Mouse (Mus musculus) left cerebral cortex, adult 11 months (tissue): ENCODE measurements around the gene Gm20388.
"Not testable (repeated sequence)": the region's sequence is repeated elsewhere in the genome, so short reads cannot be mapped to it uniquely, and the experiment has no call there.

Source experiments
- DNase-seq: peaks from one replicate; pipeline ENCODE4 v3.0.0; 2022; ENCODE audit warnings: low spot score

Gene Gm20388

GRCm38 (mm10) chr8:121578676-121579451, 1668.2 kb downstream of the Gm20388 start, which contains the start of gene Fbxo31:
TSS of gene Fbxo31 (minus strand) at chr8:121578806.
- peak; percentile 86 for DNase-seq

- DNase-seq, result no peak
Measured at GRCm38 (mm10) chr8:121580465-121580864, 1669.8 kb downstream of the Gm20388 start.

- DNase-seq, result no peak
Measured at GRCm38 (mm10) chr8:121583653-121584052, 1673.0 kb downstream of the Gm20388 start.

GRCm38 (mm10) chr8:121584730-121585129, 1674.1 kb downstream of the Gm20388 start:
- DNase-seq, result no peak

GRCm38 (mm10) chr8:121585159-121585825, 1674.7 kb downstream of the Gm20388 start:
- peak; percentile 100 for DNase-seq

DNA sequence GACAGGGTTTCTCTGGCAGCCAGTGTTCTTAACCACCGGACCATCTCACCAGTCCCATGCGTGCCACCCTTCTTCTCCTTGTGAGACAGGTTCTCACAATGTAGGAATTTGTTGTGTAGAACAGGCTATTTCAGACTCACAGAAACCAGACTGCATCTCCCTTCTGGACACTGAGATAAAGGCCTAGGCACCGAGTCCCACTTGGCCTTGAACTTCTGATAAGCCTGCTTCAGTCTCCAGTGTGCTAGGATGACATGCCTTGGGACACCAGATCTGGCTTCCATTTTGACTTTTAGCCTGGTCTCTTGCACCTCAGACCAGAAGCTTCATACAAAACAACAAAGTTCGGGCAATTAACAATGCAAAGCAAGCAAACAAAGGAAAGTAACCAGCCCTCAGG, 1678.1 kb downstream of the Gm20388 start:
- DNase-seq, result no peak

GRCm38 (mm10) chr8:121589205-121589726, 1678.6 kb downstream of the Gm20388 start:
- no peak for DNase-seq

GRCm38 (mm10) chr8:121590203-121591177, 1679.8 kb downstream of the Gm20388 start, which contains the start of gene Map1lc3b:
TSS of gene Map1lc3b (plus strand) at chr8:121590361.
- DNase-seq, result peak; percentile 95

GRCm38 (mm10) chr8:121591178-121592066, 1680.8 kb downstream of the Gm20388 start:
- DNase-seq, result no peak

GRCm38 (mm10) chr8:121593293-121593692, 1682.7 kb downstream of the Gm20388 start:
- DNase-seq, result no peak

DNA sequence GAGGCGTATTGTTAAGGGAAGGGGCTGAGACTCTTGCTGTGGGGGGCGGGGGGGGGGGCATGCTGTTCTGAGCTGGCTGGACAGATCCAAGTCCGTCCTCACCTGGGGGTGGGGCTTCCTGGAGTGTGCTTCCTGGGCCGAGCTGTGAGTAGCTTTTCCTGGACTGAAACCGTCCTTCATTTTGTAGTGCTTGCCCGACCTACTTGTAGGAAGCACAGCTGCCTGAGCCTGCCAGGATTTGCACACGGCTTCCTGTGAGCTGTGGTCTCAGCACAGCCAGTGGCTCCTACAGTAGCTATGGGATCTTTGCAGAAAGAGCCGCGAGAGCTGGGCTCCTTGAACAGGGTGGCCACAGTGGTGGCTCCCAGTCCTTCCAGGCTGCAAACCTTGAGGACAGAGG, 1683.3 kb downstream of the Gm20388 start:
- DNase-seq, result no peak

DNA sequence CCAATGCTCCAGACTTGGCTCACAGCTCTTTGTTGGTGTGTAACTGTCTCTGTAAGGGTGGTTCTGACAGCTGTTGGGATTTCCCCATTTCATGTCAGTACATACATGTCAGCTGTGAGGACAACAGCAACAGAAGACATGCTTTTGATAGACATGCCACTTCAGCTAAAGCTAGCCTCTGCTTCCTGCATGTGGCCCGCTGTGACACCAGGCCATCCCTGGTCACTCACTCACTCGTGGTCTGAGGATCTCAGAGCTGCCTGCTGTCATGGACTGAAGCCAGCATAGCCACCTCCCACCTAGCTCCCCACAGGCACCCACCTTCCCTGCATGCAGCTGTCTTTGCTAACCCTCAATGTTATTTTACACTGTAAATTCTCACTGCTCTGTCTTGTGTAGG, 1686.9 kb downstream of the Gm20388 start:
- not testable (repeated sequence) for DNase-seq

GRCm38 (mm10) chr8:121598190-121598589, 1687.5 kb downstream of the Gm20388 start:
- no peak for DNase-seq

DNA sequence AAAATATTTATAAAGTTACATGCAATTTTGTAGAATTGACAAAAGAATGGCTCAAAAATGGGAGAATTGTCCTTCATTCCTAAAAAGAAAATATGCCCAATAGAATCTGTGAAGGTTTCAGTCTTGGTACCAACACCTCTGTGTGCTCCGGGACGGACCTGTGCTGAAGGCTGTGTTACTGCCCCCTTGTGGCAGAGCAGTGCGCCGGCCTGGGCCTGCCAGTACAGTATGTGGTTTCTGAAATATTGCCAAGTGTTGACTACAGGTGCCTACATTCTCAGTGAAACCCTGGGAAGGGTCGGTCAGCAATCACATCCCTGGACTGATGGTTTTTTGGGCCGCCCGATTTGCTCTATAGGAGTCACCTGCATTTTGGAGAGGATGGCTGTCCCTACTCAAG, 1688.3 kb downstream of the Gm20388 start:
- DNase-seq, result peak; percentile 65

- no peak for DNase-seq
Measured at GRCm38 (mm10) chr8:121599842-121600241, 1689.2 kb downstream of the Gm20388 start.

GRCm38 (mm10) chr8:121602411-121602810, 1691.8 kb downstream of the Gm20388 start:
- DNase-seq, result no peak

- DNase-seq, result peak; percentile 77
Measured at GRCm38 (mm10) chr8:121602860-121603259, 1692.2 kb downstream of the Gm20388 start.

- DNase-seq, result no peak
Measured at GRCm38 (mm10) chr8:121603801-121604200, 1693.2 kb downstream of the Gm20388 start.

GRCm38 (mm10) chr8:121607661-121608060, 1697.0 kb downstream of the Gm20388 start:
- DNase-seq, result no peak

GRCm38 (mm10) chr8:121609251-121609650, 1698.6 kb downstream of the Gm20388 start:
- no peak for DNase-seq

DNA sequence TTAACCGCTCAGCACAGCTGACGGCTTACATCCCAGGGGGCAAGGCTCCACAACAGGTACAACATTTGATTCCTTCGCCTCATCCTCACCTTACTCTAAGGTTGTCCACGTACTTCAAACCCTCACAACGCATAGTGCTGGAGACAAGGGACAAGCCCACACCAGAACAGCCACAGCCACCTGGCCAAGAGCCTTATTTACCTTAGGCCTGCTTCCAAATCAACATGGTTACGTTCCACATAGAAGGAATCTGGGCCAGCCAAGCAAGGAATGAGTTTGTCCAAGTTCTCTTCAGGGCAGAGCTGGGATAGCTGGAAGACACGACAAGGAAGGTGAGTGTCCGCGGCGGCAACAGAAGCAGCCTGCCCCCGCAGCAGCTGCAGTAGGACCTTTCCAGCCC, 1699.3 kb downstream of the Gm20388 start:
- no peak for DNase-seq
